Mouse (Mus musculus): ENCODE results near the gene 2010315B03Rik. TPM values are rescaled to one million over a fixed set of nuclear protein-coding genes. Genes with fewer than 3 reads are reported as not detected.

The 2010315B03Rik gene
- polyA plus RNA-seq, 1 experiment: 1.9 TPM

DNA sequence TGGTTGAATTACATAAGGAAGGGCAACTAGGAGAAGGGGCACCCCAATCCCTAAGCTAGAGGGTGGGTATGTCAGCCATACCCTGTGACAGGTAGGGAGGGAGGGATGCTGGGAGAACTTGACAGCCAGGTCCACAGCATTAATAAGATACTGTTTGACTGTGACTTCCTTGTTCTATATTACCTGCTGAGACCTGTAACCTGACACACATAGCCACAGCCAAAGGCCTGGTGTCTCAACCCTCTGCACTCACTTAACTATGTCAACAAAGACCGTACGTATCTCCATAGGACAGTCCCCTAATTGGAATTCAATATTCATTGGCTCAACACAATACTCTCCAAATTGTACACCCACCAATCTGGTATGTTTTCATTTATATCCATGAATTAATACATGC, 33.2 kb downstream of the 2010315B03Rik start:
- no peak overlapping the region for H3K4me3 ChIP-seq (ENCODE audit: low read depth, low read length)
- H3K27me3 ChIP-seq (ENCODE audit: control insufficient read depth, insufficient read depth, low read length): no peaks in the 10 kb centered on the region
- H3K27ac ChIP-seq (ENCODE audit: insufficient read depth, low read depth, low read length): no peak overlapping the region
- WGBS: 44% methylated on average over 2 of the region's 2 CpGs
- TF ChIP-seq CTCF (IDR thresholded peaks at IDR 0.05; ENCODE audit: extremely low read depth, insufficient read length, insufficient replicate concordance, low read depth, low read length): no peak
- TF ChIP-seq POLR2A (IDR thresholded peaks at IDR 0.05; ENCODE audit: low read depth, low read length): no peak
- H3K36me3 ChIP-seq (ENCODE audit: control insufficient read depth, insufficient read depth, low read length): peaks cover 7% of the 10 kb centered on the region
- H3K4me1 ChIP-seq (ENCODE audit: control insufficient read depth, insufficient read depth, insufficient read length, low read length): peaks cover 13% of the 10 kb centered on the region

DNA sequence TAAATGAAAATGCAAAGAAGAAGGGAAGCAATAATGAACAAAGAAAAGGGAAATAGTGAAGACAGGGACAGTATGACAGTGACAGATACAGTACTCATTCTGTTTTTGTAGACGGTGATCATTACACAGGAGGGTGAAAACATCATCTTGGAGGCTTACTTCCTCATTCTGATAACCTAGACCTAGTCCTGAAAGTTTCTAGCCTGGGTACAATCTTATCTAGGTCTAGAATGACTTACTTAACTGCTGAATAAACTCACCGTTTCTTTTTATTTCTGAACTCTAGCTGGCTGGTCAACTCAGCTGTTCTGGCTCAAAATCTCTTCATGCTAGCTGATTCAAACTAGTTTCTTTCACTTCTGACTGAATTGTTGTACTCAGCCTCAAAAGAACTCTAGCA, 37.4 kb downstream of the 2010315B03Rik start:
- TF ChIP-seq POLR2A (IDR thresholded peaks at IDR 0.05; ENCODE audit: low read depth, low read length): no peak
- no peak for TF ChIP-seq CTCF (IDR thresholded peaks at IDR 0.05; ENCODE audit: extremely low read depth, insufficient read length, insufficient replicate concordance, low read depth, low read length)
- no peaks in the 10 kb centered on the region for H3K4me1 ChIP-seq (ENCODE audit: control insufficient read depth, insufficient read depth, insufficient read length, low read length)
- no peak overlapping the region for H3K27ac ChIP-seq (ENCODE audit: insufficient read depth, low read depth, low read length)
- H3K27me3 ChIP-seq (ENCODE audit: control insufficient read depth, insufficient read depth, low read length): no peaks in the 10 kb centered on the region
- no peak overlapping the region for H3K4me3 ChIP-seq (ENCODE audit: low read depth, low read length)
- peaks cover 22% of the 10 kb centered on the region for H3K36me3 ChIP-seq (ENCODE audit: control insufficient read depth, insufficient read depth, low read length)
- WGBS: 45% methylated on average over 2 of the region's 2 CpGs

- Histone ChIP-seq H3K4me1 (ENCODE audit: control insufficient read depth, insufficient read depth, insufficient read length, low read length) (no peaks in the 10 kb centered on the region), H3K27ac (ENCODE audit: insufficient read depth, low read depth, low read length) (no peak overlapping the region), H3K27me3 (ENCODE audit: control insufficient read depth, insufficient read depth, low read length) (no peaks in the 10 kb centered on the region), H3K36me3 (ENCODE audit: control insufficient read depth, insufficient read depth, low read length) (peaks cover 34% of the 10 kb centered on the region), H3K4me3 (ENCODE audit: low read depth, low read length) (no peak overlapping the region)
- no peak for TF ChIP-seq CTCF (IDR thresholded peaks at IDR 0.05; ENCODE audit: extremely low read depth, insufficient read length, insufficient replicate concordance, low read depth, low read length)
- TF ChIP-seq POLR2A (IDR thresholded peaks at IDR 0.05; ENCODE audit: low read depth, low read length): no peak
Observed at GRCm38 (mm10) chr9:124273172-124273571, 39.3 kb downstream of the 2010315B03Rik start.

DNA sequence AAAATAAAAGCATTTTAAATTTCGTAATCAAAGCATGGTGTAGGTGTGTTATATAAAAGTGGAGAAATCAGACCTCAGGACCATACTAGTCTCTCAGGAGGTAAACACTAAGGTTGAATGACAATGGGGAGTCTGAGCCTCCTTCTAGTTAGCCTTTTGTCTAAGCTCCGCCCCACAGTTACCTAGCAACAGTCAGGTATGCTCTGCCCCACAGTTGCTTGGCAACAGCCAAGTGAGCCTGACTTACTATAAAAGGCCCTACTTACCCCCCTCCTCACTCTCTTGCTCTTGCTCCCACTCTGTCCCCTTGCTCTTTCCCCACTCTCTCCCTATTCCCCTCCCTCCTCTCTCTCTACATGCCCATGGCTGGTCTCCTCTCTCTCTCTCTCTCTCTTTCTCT, 44.6 kb downstream of the 2010315B03Rik start:
- no peak for TF ChIP-seq POLR2A (IDR thresholded peaks at IDR 0.05; ENCODE audit: low read depth, low read length)
- TF ChIP-seq CTCF (IDR thresholded peaks at IDR 0.05; ENCODE audit: extremely low read depth, insufficient read length, insufficient replicate concordance, low read depth, low read length): no peak
- peaks cover 26% of the 10 kb centered on the region for H3K36me3 ChIP-seq (ENCODE audit: control insufficient read depth, insufficient read depth, low read length)
- peaks cover 2% of the 10 kb centered on the region; the same call in 1 of the 2 replicates for H3K4me1 ChIP-seq (ENCODE audit: control insufficient read depth, insufficient read depth, insufficient read length, low read length)
- H3K27ac ChIP-seq (ENCODE audit: insufficient read depth, low read depth, low read length): no peak overlapping the region
- H3K4me3 ChIP-seq (ENCODE audit: low read depth, low read length): no peak overlapping the region
- WGBS: 54% methylated on average over 2 of the region's 2 CpGs
- no peaks in the 10 kb centered on the region for H3K27me3 ChIP-seq (ENCODE audit: control insufficient read depth, insufficient read depth, low read length)

DNA sequence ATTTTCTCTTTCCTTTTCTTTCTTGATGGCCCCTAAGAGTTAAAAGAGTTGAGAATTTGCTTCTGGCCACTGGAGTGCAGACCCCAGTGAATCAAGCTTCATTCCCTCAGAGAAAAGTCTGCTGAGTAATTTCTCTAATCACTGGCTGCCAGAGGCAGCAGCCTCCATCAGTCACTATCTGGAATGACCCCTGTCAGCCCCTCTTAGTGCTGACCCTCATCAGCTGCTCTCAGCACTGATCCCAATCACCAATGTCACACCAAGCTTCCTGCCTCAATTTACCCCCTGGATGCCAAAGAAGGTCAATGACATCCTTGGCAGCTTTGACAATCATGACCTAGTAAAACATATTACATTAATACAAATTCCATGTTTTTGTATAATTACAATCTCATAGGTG, 45.0 kb downstream of the 2010315B03Rik start:
- Histone ChIP-seq H3K36me3 (ENCODE audit: control insufficient read depth, insufficient read depth, low read length) (peaks cover 26% of the 10 kb centered on the region), H3K27ac (ENCODE audit: insufficient read depth, low read depth, low read length) (no peak overlapping the region), H3K4me1 (ENCODE audit: control insufficient read depth, insufficient read depth, insufficient read length, low read length) (peaks cover 2% of the 10 kb centered on the region; the same call in 1 of the 2 replicates), H3K27me3 (ENCODE audit: control insufficient read depth, insufficient read depth, low read length) (no peaks in the 10 kb centered on the region), H3K4me3 (ENCODE audit: low read depth, low read length) (no peak overlapping the region)
- TF ChIP-seq CTCF (IDR thresholded peaks at IDR 0.05; ENCODE audit: extremely low read depth, insufficient read length, insufficient replicate concordance, low read depth, low read length) (no peak), POLR2A (IDR thresholded peaks at IDR 0.05; ENCODE audit: low read depth, low read length) (no peak)

DNA sequence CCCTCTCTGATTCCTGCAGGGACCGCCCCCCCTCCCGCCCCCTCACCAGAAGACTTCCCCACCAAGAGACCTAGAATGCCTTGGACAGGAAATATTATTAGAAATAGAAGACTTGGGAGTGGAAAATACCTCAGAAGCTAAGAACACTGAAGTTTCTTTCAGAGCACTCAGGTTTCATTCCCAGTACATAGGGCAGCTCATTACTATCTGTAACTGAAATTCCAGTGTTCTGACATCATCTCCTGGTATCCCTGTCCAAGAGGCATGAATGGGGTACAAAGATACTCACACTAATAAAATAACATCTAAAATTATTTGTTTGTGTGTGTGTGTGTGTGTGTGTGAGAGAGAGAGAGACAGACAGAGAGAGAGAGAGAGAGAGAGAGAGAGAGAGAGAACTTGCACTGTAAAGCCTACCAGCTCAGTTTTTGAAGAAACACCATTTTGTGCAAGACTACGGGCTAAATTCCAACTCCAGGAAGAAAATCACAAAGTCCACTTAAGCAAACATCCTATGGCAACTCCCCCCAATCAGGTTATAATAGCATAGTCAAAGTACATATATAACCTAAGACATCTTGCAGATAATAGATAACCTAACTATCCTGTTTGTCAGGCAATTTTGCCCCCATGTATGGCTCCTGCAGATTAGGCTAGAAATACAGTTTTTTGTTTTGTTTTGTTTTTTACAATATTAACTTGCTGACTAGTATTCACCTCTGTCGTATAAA, 49.3 kb downstream of the 2010315B03Rik start:
- no peak for TF ChIP-seq POLR2A (IDR thresholded peaks at IDR 0.05; ENCODE audit: low read depth, low read length)
- no peak for TF ChIP-seq CTCF (IDR thresholded peaks at IDR 0.05; ENCODE audit: extremely low read depth, insufficient read length, insufficient replicate concordance, low read depth, low read length)

GRCm38 (mm10) chr9:124258067-124258556, 54.4 kb downstream of the 2010315B03Rik start:
- no peaks in the 10 kb centered on the region for H3K36me3 ChIP-seq (ENCODE audit: control insufficient read depth, insufficient read depth, low read length)
- H3K27ac ChIP-seq (ENCODE audit: insufficient read depth, low read depth, low read length): peak overlapping the region; percentile 59; the same call in 1 of the 2 replicates
- TF ChIP-seq CTCF (IDR thresholded peaks at IDR 0.05; ENCODE audit: extremely low read depth, insufficient read length, insufficient replicate concordance, low read depth, low read length) (no peak), POLR2A (IDR thresholded peaks at IDR 0.05; ENCODE audit: low read depth, low read length) (no peak)
- 10% methylated on average over 4 of the region's 4 CpGs for WGBS
- H3K27me3 ChIP-seq (ENCODE audit: control insufficient read depth, insufficient read depth, low read length): no peaks in the 10 kb centered on the region
- H3K4me1 ChIP-seq (ENCODE audit: control insufficient read depth, insufficient read depth, insufficient read length, low read length): no peaks in the 10 kb centered on the region
- H3K4me3 ChIP-seq (ENCODE audit: low read depth, low read length): no peak overlapping the region

More for the DNA sequence above, 49.3 kb downstream of the 2010315B03Rik start:
- Histone ChIP-seq H3K4me1 (ENCODE audit: control insufficient read depth, insufficient read depth, insufficient read length, low read length) (peaks cover 2% of the 10 kb centered on the region; the same call in 1 of the 2 replicates), H3K4me3 (ENCODE audit: low read depth, low read length) (no peak overlapping the region), H3K27ac (ENCODE audit: insufficient read depth, low read depth, low read length) (no peak overlapping the region), H3K27me3 (ENCODE audit: control insufficient read depth, insufficient read depth, low read length) (no peaks in the 10 kb centered on the region), H3K36me3 (ENCODE audit: control insufficient read depth, insufficient read depth, low read length) (no peaks in the 10 kb centered on the region)
- 46% methylated on average over 4 of the region's 4 CpGs for WGBS

All from small intestine, adult 2 months (tissue).